Mouse (Mus musculus): Measurements from ENCODE around the gene Exoc3l2. TPM values are rescaled to one million over a fixed set of nuclear protein-coding genes. Genes with fewer than 3 reads are reported as not detected.

Gene Exoc3l2
- polyA plus RNA-seq, 1 experiment = not detected

- H3K4me3 ChIP-seq (ENCODE audit: insufficient read depth, low read depth, low read length) = no peak overlapping the region
- peaks cover 11% of the 10 kb centered on the region; the same call in 1 of the 2 replicates for H3K4me1 ChIP-seq (ENCODE audit: control insufficient read depth, insufficient read depth, low read length)
- H3K27ac ChIP-seq (ENCODE audit: insufficient read depth, low read depth, low read length) = no peak overlapping the region
- 96% methylated on average over 10 of the region's 10 CpGs for WGBS
- TF ChIP-seq CTCF (IDR thresholded peaks at IDR 0.05; ENCODE audit: insufficient read depth, low read depth, low read length) = no peak
- no peak for TF ChIP-seq POLR2A (IDR thresholded peaks at IDR 0.05; ENCODE audit: insufficient read depth, low read depth, low read length)
Observed at GRCm38 (mm10) chr7:19534676-19535075, 71.5 kb downstream of the Exoc3l2 start.

GRCm38 (mm10) chr7:19540771-19541566, 77.8 kb downstream of the Exoc3l2 start:
- Histone ChIP-seq H3K4me1 (ENCODE audit: control insufficient read depth, insufficient read depth, low read length) (peaks cover 41% of the 10 kb centered on the region), H3K4me3 (ENCODE audit: insufficient read depth, low read depth, low read length) (no peak overlapping the region), H3K27ac (ENCODE audit: insufficient read depth, low read depth, low read length) (no peak overlapping the region)
- TF ChIP-seq CTCF (IDR thresholded peaks at IDR 0.05; ENCODE audit: insufficient read depth, low read depth, low read length) (no peak), POLR2A (IDR thresholded peaks at IDR 0.05; ENCODE audit: insufficient read depth, low read depth, low read length) (no peak)
- 60% methylated on average over 2 of the region's 2 CpGs for WGBS

- Histone ChIP-seq H3K4me1 (ENCODE audit: control insufficient read depth, insufficient read depth, low read length) (peaks cover 40% of the 10 kb centered on the region), H3K4me3 (ENCODE audit: insufficient read depth, low read depth, low read length) (no peak overlapping the region), H3K27ac (ENCODE audit: insufficient read depth, low read depth, low read length) (no peak overlapping the region)
- WGBS = 40% methylated on average over 7 of the region's 7 CpGs
- TF ChIP-seq CTCF (IDR thresholded peaks at IDR 0.05; ENCODE audit: insufficient read depth, low read depth, low read length) = no peak
- no peak for TF ChIP-seq POLR2A (IDR thresholded peaks at IDR 0.05; ENCODE audit: insufficient read depth, low read depth, low read length)
Observed at GRCm38 (mm10) chr7:19541681-19542154, 78.6 kb downstream of the Exoc3l2 start.

GRCm38 (mm10) chr7:19542155-19542691, 79.1 kb downstream of the Exoc3l2 start:
- peaks cover 39% of the 10 kb centered on the region for H3K4me1 ChIP-seq (ENCODE audit: control insufficient read depth, insufficient read depth, low read length)
- peak overlapping the region; percentile 52; the same call in 1 of the 2 replicates for H3K27ac ChIP-seq (ENCODE audit: insufficient read depth, low read depth, low read length)
- H3K4me3 ChIP-seq (ENCODE audit: insufficient read depth, low read depth, low read length) = no peak overlapping the region
- WGBS = 29% methylated on average over 8 of the region's 8 CpGs
- TF ChIP-seq POLR2A (IDR thresholded peaks at IDR 0.05; ENCODE audit: insufficient read depth, low read depth, low read length) = no peak

- H3K4me3 ChIP-seq (ENCODE audit: insufficient read depth, low read depth, low read length) = no peak overlapping the region
- TF ChIP-seq CTCF (IDR thresholded peaks at IDR 0.05; ENCODE audit: insufficient read depth, low read depth, low read length) = no peak
- no peak for TF ChIP-seq POLR2A (IDR thresholded peaks at IDR 0.05; ENCODE audit: insufficient read depth, low read depth, low read length)
- H3K27ac ChIP-seq (ENCODE audit: insufficient read depth, low read depth, low read length) = no peak overlapping the region
- WGBS = 56% methylated on average over 6 of the region's 6 CpGs
- H3K4me1 ChIP-seq (ENCODE audit: control insufficient read depth, insufficient read depth, low read length) = peaks cover 41% of the 10 kb centered on the region
Observed at GRCm38 (mm10) chr7:19543584-19543983, 80.5 kb downstream of the Exoc3l2 start.

GRCm38 (mm10) chr7:19546007-19546406, 82.9 kb downstream of the Exoc3l2 start:
- WGBS = 27% methylated on average over 3 of the region's 3 CpGs
- no peak for TF ChIP-seq CTCF (IDR thresholded peaks at IDR 0.05; ENCODE audit: insufficient read depth, low read depth, low read length)
- TF ChIP-seq POLR2A (IDR thresholded peaks at IDR 0.05; ENCODE audit: insufficient read depth, low read depth, low read length) = no peak
- no peak overlapping the region for H3K27ac ChIP-seq (ENCODE audit: insufficient read depth, low read depth, low read length)
- no peak overlapping the region for H3K4me3 ChIP-seq (ENCODE audit: insufficient read depth, low read depth, low read length)
- peaks cover 41% of the 10 kb centered on the region for H3K4me1 ChIP-seq (ENCODE audit: control insufficient read depth, insufficient read depth, low read length)

Other genes with a start within 250 kb of the Exoc3l2 start
- not detected in 2 replicates for gene Opa3, start 235.0 kb upstream of the Exoc3l2 start, polyA plus RNA-seq (2012; ENCODE audit: insufficient read depth, insufficient read length, low replicate concordance, missing spikeins)
- not detected in 2 replicates for gene Vasp, start 191.5 kb upstream of the Exoc3l2 start, polyA plus RNA-seq (2012; ENCODE audit: insufficient read depth, insufficient read length, low replicate concordance, missing spikeins)
- not detected in 2 replicates for gene Ppm1n, start 183.3 kb upstream of the Exoc3l2 start, polyA plus RNA-seq (2012; ENCODE audit: insufficient read depth, insufficient read length, low replicate concordance, missing spikeins)
- not detected in 2 replicates for gene Rtn2, start 180.7 kb upstream of the Exoc3l2 start, polyA plus RNA-seq (2012; ENCODE audit: insufficient read depth, insufficient read length, low replicate concordance, missing spikeins)
- gene Fosb, start 153.3 kb upstream of the Exoc3l2 start, polyA plus RNA-seq (2012; ENCODE audit: insufficient read depth, insufficient read length, low replicate concordance, missing spikeins) = not detected in 2 replicates
- not detected in 2 replicates for gene Ercc1, start 118.6 kb upstream of the Exoc3l2 start, polyA plus RNA-seq (2012; ENCODE audit: insufficient read depth, insufficient read length, low replicate concordance, missing spikeins)
- not detected in 2 replicates for gene Cd3eap, start 103.8 kb upstream of the Exoc3l2 start, polyA plus RNA-seq (2012; ENCODE audit: insufficient read depth, insufficient read length, low replicate concordance, missing spikeins)
- not detected in 2 replicates for gene Ppp1r13l, start 103.6 kb upstream of the Exoc3l2 start, polyA plus RNA-seq (2012; ENCODE audit: insufficient read depth, insufficient read length, low replicate concordance, missing spikeins)
- not detected in 2 replicates for gene Ercc2, start 81.3 kb upstream of the Exoc3l2 start, polyA plus RNA-seq (2012; ENCODE audit: insufficient read depth, insufficient read length, low replicate concordance, missing spikeins)
- not detected in 2 replicates for gene Klc3, start 59.2 kb upstream of the Exoc3l2 start, polyA plus RNA-seq (2012; ENCODE audit: insufficient read depth, insufficient read length, low replicate concordance, missing spikeins)
- not detected in 2 replicates for gene Ckm, start 58.6 kb upstream of the Exoc3l2 start, polyA plus RNA-seq (2012; ENCODE audit: insufficient read depth, insufficient read length, low replicate concordance, missing spikeins)
- not detected in 2 replicates for gene Mark4, start 4.5 kb upstream of the Exoc3l2 start, polyA plus RNA-seq (2012; ENCODE audit: insufficient read depth, insufficient read length, low replicate concordance, missing spikeins)
- gene Bloc1s3, start 45.0 kb downstream of the Exoc3l2 start, polyA plus RNA-seq (2012; ENCODE audit: insufficient read depth, insufficient read length, low replicate concordance, missing spikeins) = not detected in 2 replicates
- not detected in 2 replicates for gene Trappc6a, start 45.1 kb downstream of the Exoc3l2 start, polyA plus RNA-seq (2012; ENCODE audit: insufficient read depth, insufficient read length, low replicate concordance, missing spikeins)
- gene Nkpd1, start 54.5 kb downstream of the Exoc3l2 start, polyA plus RNA-seq (2012; ENCODE audit: insufficient read depth, insufficient read length, low replicate concordance, missing spikeins) = not detected in 2 replicates
- not detected in 2 replicates for gene Ppp1r37, start 99.7 kb downstream of the Exoc3l2 start, polyA plus RNA-seq (2012; ENCODE audit: insufficient read depth, insufficient read length, low replicate concordance, missing spikeins)
- gene Zfp296, start 114.0 kb downstream of the Exoc3l2 start, polyA plus RNA-seq (2012; ENCODE audit: insufficient read depth, insufficient read length, low replicate concordance, missing spikeins) = not detected in 2 replicates
- gene Gemin7, start 114.3 kb downstream of the Exoc3l2 start, polyA plus RNA-seq (2012; ENCODE audit: insufficient read depth, insufficient read length, low replicate concordance, missing spikeins) = not detected in 2 replicates
- not detected in 2 replicates for gene Clasrp, start 141.2 kb downstream of the Exoc3l2 start, polyA plus RNA-seq (2012; ENCODE audit: insufficient read depth, insufficient read length, low replicate concordance, missing spikeins)
- not detected in 2 replicates for gene Relb, start 166.1 kb downstream of the Exoc3l2 start, polyA plus RNA-seq (2012; ENCODE audit: insufficient read depth, insufficient read length, low replicate concordance, missing spikeins)
- not detected in 2 replicates for gene Clptm1, start 201.7 kb downstream of the Exoc3l2 start, polyA plus RNA-seq (2012; ENCODE audit: insufficient read depth, insufficient read length, low replicate concordance, missing spikeins)
- gene Apoc2, start 214.6 kb downstream of the Exoc3l2 start, polyA plus RNA-seq (2012; ENCODE audit: insufficient read depth, insufficient read length, low replicate concordance, missing spikeins) = not detected in 2 replicates
- not detected in 2 replicates for gene Gm44805, start 218.1 kb downstream of the Exoc3l2 start, polyA plus RNA-seq (2012; ENCODE audit: insufficient read depth, insufficient read length, low replicate concordance, missing spikeins)
- not detected in 2 replicates for gene Apoc4, start 218.1 kb downstream of the Exoc3l2 start, polyA plus RNA-seq (2012; ENCODE audit: insufficient read depth, insufficient read length, low replicate concordance, missing spikeins)
- not detected in 2 replicates for gene Apoc1, start 229.3 kb downstream of the Exoc3l2 start, polyA plus RNA-seq (2012; ENCODE audit: insufficient read depth, insufficient read length, low replicate concordance, missing spikeins)
- gene Apoe, start 235.9 kb downstream of the Exoc3l2 start, polyA plus RNA-seq (2012; ENCODE audit: insufficient read depth, insufficient read length, low replicate concordance, missing spikeins) = 1,139 and 1,603 TPM in 2 replicates